Mouse (Mus musculus) liver, embryonic 14.5 days (tissue): ENCODE results near the gene Ifit2. TPM values are rescaled to one million over a fixed set of nuclear protein-coding genes. Genes with fewer than 3 reads are reported as not detected.
"Not testable (repeated sequence)": the region's sequence is repeated elsewhere in the genome, so short reads cannot be mapped to it uniquely, and the experiment has no call there.

Experiments
- ATAC-seq: fragments of 200-750 bp; cut with Nextera tagmentation; 2 replicates; pipeline ENCODE4 v1.8.0; 2017; ENCODE audit warnings: moderate number of reproducible peaks, mild to moderate bottlenecking, moderate library complexity; ENCODE audit not compliant: insufficient read depth
- DNase-seq, 3 experiments: peaks; one replicate each; pipeline ENCODE4 v3.0.0-alpha.2; 2012 to 2013; ENCODE audit warnings: low read depth in 3 of 3, low spot score in 3 of 3
- H3K27ac ChIP-seq: fragments of 300-500 bp; sonication (generic); 2 replicates; pipeline ENCODE4 v1.5.1; 2014; ENCODE audit warnings: moderate library complexity, mild to moderate bottlenecking, control low read depth, inconsistent platforms
- H3K27me3 ChIP-seq: fragments of 300-500 bp; sonication (generic); 2 replicates; pipeline ENCODE4 v1.6.1; 2014; ENCODE audit warnings: mild to moderate bottlenecking, low read length, moderate library complexity; ENCODE audit not compliant: control insufficient read depth, insufficient read depth
- H3K36me3 ChIP-seq: fragments of 300-500 bp; sonication (generic); replicated peaks from 2 replicates; pipeline ENCODE4 v1.6.1; 2014; ENCODE audit warnings: low read depth; ENCODE audit not compliant: control insufficient read depth, insufficient read depth
- H3K4me1 ChIP-seq, 2 experiments: fragments of 200-500 bp in 1 of 2; fragments of 300-500 bp in 1 of 2; sonication (generic) in 1 of 2; replicated peaks; 2 replicates each; pipeline ENCODE4 v1.6.1; 2012 to 2014; ENCODE audit warnings: antibody characterized with exemption in 1 of 2, inconsistent platforms in 1 of 2, low read length in 1 of 2; ENCODE audit not compliant: control insufficient read depth in 2 of 2, insufficient read depth in 2 of 2
- H3K4me2 ChIP-seq: fragments of 300-500 bp; sonication (generic); 2 replicates; pipeline ENCODE4 v1.6.1; 2014; ENCODE audit warnings: low read depth, mild to moderate bottlenecking, control low read depth, moderate library complexity
- H3K4me3 ChIP-seq, 2 experiments: fragments of 200-500 bp in 1 of 2; fragments of 300-500 bp in 1 of 2; sonication (generic) in 1 of 2; 2 replicates each; pipeline ENCODE4 v1.5.1; 2012 to 2014; ENCODE audit warnings: low read depth in 2 of 2, low read length in 2 of 2, mild to moderate bottlenecking in 2 of 2, control low read depth in 1 of 2, inconsistent platforms in 1 of 2, moderate library complexity in 1 of 2; ENCODE audit not compliant: insufficient read depth in 1 of 2
- H3K9ac ChIP-seq: fragments of 300-500 bp; sonication (generic); replicated peaks from 2 replicates; pipeline ENCODE4 v1.6.1; 2014; ENCODE audit warnings: mild to moderate bottlenecking, control low read depth, moderate library complexity
- H3K9me3 ChIP-seq: fragments of 300-500 bp; sonication (generic); 2 replicates; pipeline ENCODE4 v1.6.1; 2016; ENCODE audit warnings: low read length, mixed read lengths; ENCODE audit not compliant: control insufficient read depth
- CTCF ChIP-seq: IDR thresholded peaks from 2 replicates; pipeline ENCODE4 v1.5.1; 2016; ENCODE audit warnings: antibody characterized with exemption, low read depth, control low read depth
- EP300 ChIP-seq: IDR thresholded peaks from 2 replicates; pipeline ENCODE4 v1.6.1; 2016; ENCODE audit warnings: antibody characterized with exemption, low read depth
- WGBS: fragments of 180-500 bp; shearing (Covaris S2); extraction: QIAGEN DNeasy Blood & Tissue Kit; methylation state at CpG from one replicate; pipeline ENCODE4 v1.1.7; 2014; ENCODE audit not compliant: insufficient replicate concordance; 5-methylcytosine and 5-hydroxymethylcytosine counted together
- polyA plus RNA-seq, 2 experiments: library from polyadenylated mRNA; depleted of rRNA in 1 of 2; stranded (reverse) in 1 of 2; unstranded in 1 of 2; fragments of >200 nt; fragmentation: Nextera tagmentation in 1 of 2; extraction: Ambion mirVana in 1 of 2; gene quantifications; 2 replicates each; pipeline versions ENCODE4 v1.2.1 to v1.2.3; 2012 to 2014

Ifit2 gene
- polyA plus RNA-seq, 2 experiments = 2.1 to 2.8 TPM

GRCm38 (mm10) chr19:34588959-34589358 is 38.5 kb downstream of the Ifit2 start:
- no peak overlapping the region for H3K9ac ChIP-seq
- TF ChIP-seq CTCF (no peak), EP300 (no peak)
- DNase-seq = no peak
- no peak for ATAC-seq
- no peaks in the 10 kb centered on the region for H3K4me1 ChIP-seq
- no peak overlapping the region for H3K4me3 ChIP-seq
- no peaks in the 10 kb centered on the region for H3K36me3 ChIP-seq
- H3K27me3 ChIP-seq = no peaks in the 10 kb centered on the region
- H3K4me2 ChIP-seq = no peak overlapping the region
- H3K9me3 ChIP-seq = no peaks in the 10 kb centered on the region
- no peak overlapping the region for H3K27ac ChIP-seq

DNA sequence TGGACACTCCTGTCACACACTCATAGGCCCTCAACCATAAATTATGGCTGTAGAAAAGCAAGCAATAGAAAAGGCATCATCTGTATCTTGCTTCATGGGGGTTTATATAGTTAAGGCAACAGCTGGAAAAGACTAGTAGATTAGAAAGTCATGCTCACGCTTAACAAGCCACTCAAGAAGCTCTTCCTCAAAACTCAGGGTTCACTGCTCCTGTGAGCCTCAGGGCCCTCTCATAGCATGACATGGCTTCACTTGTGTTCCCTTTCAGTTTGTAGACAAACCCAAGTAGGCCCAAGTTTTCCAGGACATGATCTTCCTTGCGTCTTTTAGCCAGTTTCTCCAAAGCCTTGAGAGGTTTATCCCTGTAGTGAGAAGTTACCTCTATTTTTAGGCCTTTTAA is 43.0 kb downstream of the Ifit2 start:
- 62% methylated on average over 2 of the region's 2 CpGs for WGBS
- no peak for ATAC-seq

DNA sequence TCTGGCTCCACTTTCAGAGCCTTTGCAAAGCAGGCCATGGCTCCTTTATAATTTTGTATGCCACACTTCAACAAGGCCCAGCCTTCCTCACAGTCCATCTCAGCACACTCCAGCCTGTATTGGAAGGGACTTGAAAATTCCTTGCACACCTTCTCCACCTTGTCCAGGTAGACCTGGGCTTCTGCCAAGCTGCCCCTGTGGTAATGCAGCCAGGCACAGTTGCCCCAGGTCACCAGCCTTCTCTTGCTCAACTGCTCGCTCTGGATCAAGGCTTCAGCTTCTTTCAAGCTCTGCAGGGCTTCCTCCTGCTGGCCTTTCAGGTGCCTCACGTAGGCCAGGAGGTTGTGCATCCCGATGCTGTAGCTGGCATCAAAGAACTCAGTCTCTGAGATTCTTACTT is 44.0 kb downstream of the Ifit2 start:
- H3K27me3 ChIP-seq, H3K4me3 ChIP-seq, H3K4me2 ChIP-seq, H3K9me3 ChIP-seq, ATAC-seq, H3K4me1 ChIP-seq, DNase-seq, H3K36me3 ChIP-seq, H3K27ac ChIP-seq, H3K9ac ChIP-seq: not testable (repeated sequence)
- 51% methylated on average over 3 of the region's 3 CpGs for WGBS

More for the DNA sequence above, 43.0 kb downstream of the Ifit2 start:
- Histone ChIP-seq H3K9me3 (no peaks in the 10 kb centered on the region), H3K27ac (no peak overlapping the region), H3K27me3 (no peaks in the 10 kb centered on the region), H3K36me3 (no peaks in the 10 kb centered on the region), H3K4me2 (no peak overlapping the region), H3K4me3 (no peak overlapping the region), H3K9ac (no peak overlapping the region), H3K4me1 (no peaks in the 10 kb centered on the region)
- TF ChIP-seq CTCF = no peak
- no peak for TF ChIP-seq EP300
- no peak for DNase-seq

- ATAC-seq = no peak
- Histone ChIP-seq H3K4me1 (no peaks in the 10 kb centered on the region), H3K4me3 (no peak overlapping the region), H3K9me3 (no peaks in the 10 kb centered on the region), H3K4me2 (no peak overlapping the region), H3K36me3 (no peaks in the 10 kb centered on the region), H3K27ac (no peak overlapping the region), H3K9ac (no peak overlapping the region), H3K27me3 (no peaks in the 10 kb centered on the region)
- no peak for DNase-seq
- TF ChIP-seq CTCF (no peak), EP300 (no peak)
Measured at GRCm38 (mm10) chr19:34596811-34597210, 46.3 kb downstream of the Ifit2 start.

DNA sequence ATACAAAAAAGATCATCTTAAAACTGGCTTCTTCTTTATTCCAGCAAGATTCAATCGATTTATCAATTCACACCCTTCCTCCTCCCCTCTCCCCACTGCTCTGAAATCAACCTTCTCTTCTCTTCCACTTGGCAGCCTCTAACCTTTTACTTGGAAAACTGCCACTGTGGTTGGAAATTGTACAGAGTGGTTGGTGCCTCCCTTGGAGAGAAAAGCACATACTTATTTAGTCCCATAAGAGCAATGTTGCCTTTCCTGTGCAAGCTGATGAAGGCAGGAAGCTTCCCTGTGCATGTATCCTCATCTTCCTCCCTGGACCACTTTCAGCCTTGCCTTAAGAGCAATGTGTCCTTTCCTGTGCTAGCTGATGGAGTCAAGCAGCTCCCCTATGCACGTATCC is 47.8 kb downstream of the Ifit2 start:
- no peak for TF ChIP-seq CTCF
- no peak for TF ChIP-seq EP300
- H3K4me1 ChIP-seq = no peaks in the 10 kb centered on the region
- no peaks in the 10 kb centered on the region for H3K27me3 ChIP-seq
- WGBS = 63% methylated on average over 2 of the region's 2 CpGs
- DNase-seq = no peak
- no peak overlapping the region for H3K4me3 ChIP-seq
- no peak for ATAC-seq
- no peak overlapping the region for H3K27ac ChIP-seq
- H3K9ac ChIP-seq = no peak overlapping the region
- H3K36me3 ChIP-seq = no peaks in the 10 kb centered on the region
- no peaks in the 10 kb centered on the region for H3K9me3 ChIP-seq
- no peak overlapping the region for H3K4me2 ChIP-seq

DNA sequence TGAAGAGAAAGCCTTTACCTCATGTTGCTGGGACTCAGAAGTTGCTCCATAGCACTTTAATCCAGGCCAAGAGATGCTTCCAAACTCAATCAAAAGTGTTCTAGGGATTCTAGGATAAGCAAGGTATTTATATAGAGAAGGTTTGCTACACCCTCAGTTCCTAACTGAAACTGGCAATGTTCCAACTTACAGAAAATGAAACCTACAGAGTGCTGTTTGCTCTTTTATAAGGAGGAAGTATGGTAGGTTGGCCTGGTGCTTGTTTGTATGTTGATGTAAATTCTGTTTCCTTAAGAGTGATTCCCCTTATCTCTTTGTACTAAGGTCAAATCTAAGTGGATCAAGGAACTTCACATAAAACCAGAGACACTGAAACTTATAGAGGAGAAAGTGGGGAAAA is 48.8 kb downstream of the Ifit2 start:
- not testable (repeated sequence) for H3K4me2 ChIP-seq, H3K9ac ChIP-seq, H3K27me3 ChIP-seq, H3K4me3 ChIP-seq, H3K9me3 ChIP-seq, H3K4me1 ChIP-seq, DNase-seq, ATAC-seq, H3K27ac ChIP-seq, H3K36me3 ChIP-seq

- H3K4me1 ChIP-seq, DNase-seq, H3K9ac ChIP-seq, ATAC-seq, H3K4me2 ChIP-seq, H3K27me3 ChIP-seq, H3K4me3 ChIP-seq, H3K27ac ChIP-seq, H3K9me3 ChIP-seq, H3K36me3 ChIP-seq: not testable (repeated sequence)
- 20% methylated on average over 1 of the region's 1 CpGs for WGBS
Measured at GRCm38 (mm10) chr19:34601888-34602287, 51.4 kb downstream of the Ifit2 start, which contains the start of gene Ifit1bl1. Gene Ifit1bl1, minus strand, starts transcription at chr19:34601956.
